Mouse (Mus musculus) heart, embryonic 10.5 days (tissue): ENCODE measurements around the gene Prkcz. TPM values are rescaled to one million over a fixed set of nuclear protein-coding genes. Genes with fewer than 3 reads are reported as not detected.
"Not testable (repeated sequence)": the region's sequence is repeated elsewhere in the genome, so short reads cannot be mapped to it uniquely, and the experiment has no call there.

Experiments
- DNase-seq: peaks from one replicate; pipeline ENCODE4 v3.0.0-alpha.2; 2017; ENCODE audit warnings: low spot score
- H3K27ac ChIP-seq: fragments of 300-500 bp; sonication (generic); 2 replicates; pipeline ENCODE4 v1.5.1; 2016; ENCODE audit warnings: mild to moderate bottlenecking
- H3K27me3 ChIP-seq: fragments of 300-500 bp; sonication (generic); 2 replicates; pipeline ENCODE4 v1.6.1; 2016; ENCODE audit warnings: mild to moderate bottlenecking; ENCODE audit not compliant: poor library complexity, insufficient read depth, severe bottlenecking
- H3K36me3 ChIP-seq: fragments of 300-500 bp; sonication (generic); 2 replicates; pipeline ENCODE4 v1.6.1; 2016; ENCODE audit warnings: mild to moderate bottlenecking, moderate library complexity
- H3K4me1 ChIP-seq: fragments of 300-500 bp; sonication (generic); 2 replicates; pipeline ENCODE4 v1.6.1; 2016; ENCODE audit warnings: mild to moderate bottlenecking
- H3K4me3 ChIP-seq: fragments of 300-500 bp; sonication (generic); 2 replicates; pipeline ENCODE4 v1.5.1; 2016; ENCODE audit warnings: mild to moderate bottlenecking, moderate library complexity
- H3K9me3 ChIP-seq: fragments of 300-500 bp; sonication (generic); 2 replicates; pipeline ENCODE4 v1.6.1; 2016; ENCODE audit warnings: mild to moderate bottlenecking, moderate library complexity
- WGBS: fragments of 180-500 bp; shearing (Covaris S2); methylation state at CpG from one replicate; pipeline ENCODE4 v1.1.7; 2016; 5-methylcytosine and 5-hydroxymethylcytosine counted together
- polyA plus RNA-seq: library from polyadenylated mRNA; unstranded; fragments of >200 nt; fragmentation: Nextera tagmentation; extraction: Ambion mirVana; gene quantifications from 2 replicates; pipeline ENCODE4 v1.2.1, GENCODE M21; 2016

Gene Prkcz
- polyA plus RNA-seq, 1 experiment from 2014 or later, result 12.4 TPM

DNA sequence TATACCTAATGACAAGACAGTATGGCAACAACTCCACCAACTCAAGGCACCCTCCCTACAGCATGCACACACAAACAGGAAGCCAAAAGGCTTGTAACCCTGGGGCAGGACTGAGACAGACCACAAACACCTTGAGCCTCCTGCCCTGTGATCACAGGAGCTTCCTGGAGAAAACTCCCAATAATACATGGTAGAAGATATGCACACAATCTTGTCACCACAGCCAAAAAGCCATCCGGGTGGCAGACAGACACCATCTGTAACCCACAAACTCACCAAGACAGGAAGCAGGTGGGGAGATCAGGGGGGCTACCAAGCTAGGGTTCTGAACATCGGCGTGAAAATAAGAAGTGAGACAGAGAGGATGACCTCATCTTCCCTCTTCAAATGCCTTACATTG is 8.6 kb downstream of the Prkcz start:
- WGBS, result 84% methylated on average over 3 of the region's 3 CpGs
- Histone ChIP-seq H3K4me3 (no peak overlapping the region), H3K27me3 (no peaks in the 10 kb centered on the region), H3K27ac (no peak overlapping the region), H3K36me3 (no peaks in the 10 kb centered on the region), H3K9me3 (no peaks in the 10 kb centered on the region), H3K4me1 (no peaks in the 10 kb centered on the region)
- no peak for DNase-seq

DNA sequence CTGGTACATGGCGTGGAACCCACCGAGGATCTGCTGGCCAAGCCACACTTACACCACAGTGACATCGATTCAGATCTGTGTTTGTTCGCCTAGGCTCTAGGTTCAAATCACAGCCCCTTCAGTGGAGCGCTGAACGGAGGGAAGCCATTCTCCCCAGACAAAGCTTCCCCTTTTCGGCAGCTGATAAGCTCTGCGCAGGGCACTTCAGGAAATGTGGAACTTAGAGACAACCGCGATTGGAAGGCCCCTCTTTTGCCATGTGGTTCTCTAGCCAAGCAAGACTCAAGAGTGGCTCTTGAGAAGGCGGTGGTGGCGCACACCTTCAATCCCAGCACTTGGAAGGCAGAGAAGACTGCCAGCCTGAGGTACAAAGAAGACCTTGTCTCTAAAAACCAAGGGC is 14.8 kb downstream of the Prkcz start:
- H3K27ac ChIP-seq, result no peak overlapping the region
- H3K4me1 ChIP-seq, result peaks cover 14% of the 10 kb centered on the region
- H3K27me3 ChIP-seq, result peaks cover 36% of the 10 kb centered on the region
- DNase-seq, result no peak
- no peak overlapping the region for H3K4me3 ChIP-seq
- no peaks in the 10 kb centered on the region for H3K9me3 ChIP-seq
- no peaks in the 10 kb centered on the region for H3K36me3 ChIP-seq
- 64% methylated on average over 12 of the region's 12 CpGs for WGBS

DNA sequence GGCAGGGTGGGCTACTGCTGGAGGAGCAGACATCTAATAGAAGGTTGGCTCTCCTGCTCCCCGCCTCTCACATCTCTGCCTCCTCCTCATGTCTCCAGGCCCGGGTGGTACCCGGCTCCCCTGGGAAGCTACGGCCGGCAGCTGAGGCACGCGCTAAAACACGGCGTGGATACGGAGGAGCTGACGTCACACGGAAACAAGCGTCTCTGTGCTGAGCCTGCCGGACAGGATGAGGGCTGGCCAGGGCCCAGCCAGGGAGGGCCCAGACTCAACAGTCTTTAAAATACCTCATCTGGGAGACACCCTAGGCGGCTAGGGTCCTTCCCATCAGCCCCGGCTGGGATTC is 15.6 kb downstream of the Prkcz start:
- WGBS, result 2% methylated on average over 16 of the region's 16 CpGs
- peak; percentile 79 for DNase-seq
- Histone ChIP-seq H3K27me3 (peaks cover 36% of the 10 kb centered on the region), H3K36me3 (no peaks in the 10 kb centered on the region), H3K9me3 (no peaks in the 10 kb centered on the region), H3K27ac (peak overlapping the region; percentile 23), H3K4me1 (peaks cover 14% of the 10 kb centered on the region), H3K4me3 (peak overlapping the region; percentile 65)

DNA sequence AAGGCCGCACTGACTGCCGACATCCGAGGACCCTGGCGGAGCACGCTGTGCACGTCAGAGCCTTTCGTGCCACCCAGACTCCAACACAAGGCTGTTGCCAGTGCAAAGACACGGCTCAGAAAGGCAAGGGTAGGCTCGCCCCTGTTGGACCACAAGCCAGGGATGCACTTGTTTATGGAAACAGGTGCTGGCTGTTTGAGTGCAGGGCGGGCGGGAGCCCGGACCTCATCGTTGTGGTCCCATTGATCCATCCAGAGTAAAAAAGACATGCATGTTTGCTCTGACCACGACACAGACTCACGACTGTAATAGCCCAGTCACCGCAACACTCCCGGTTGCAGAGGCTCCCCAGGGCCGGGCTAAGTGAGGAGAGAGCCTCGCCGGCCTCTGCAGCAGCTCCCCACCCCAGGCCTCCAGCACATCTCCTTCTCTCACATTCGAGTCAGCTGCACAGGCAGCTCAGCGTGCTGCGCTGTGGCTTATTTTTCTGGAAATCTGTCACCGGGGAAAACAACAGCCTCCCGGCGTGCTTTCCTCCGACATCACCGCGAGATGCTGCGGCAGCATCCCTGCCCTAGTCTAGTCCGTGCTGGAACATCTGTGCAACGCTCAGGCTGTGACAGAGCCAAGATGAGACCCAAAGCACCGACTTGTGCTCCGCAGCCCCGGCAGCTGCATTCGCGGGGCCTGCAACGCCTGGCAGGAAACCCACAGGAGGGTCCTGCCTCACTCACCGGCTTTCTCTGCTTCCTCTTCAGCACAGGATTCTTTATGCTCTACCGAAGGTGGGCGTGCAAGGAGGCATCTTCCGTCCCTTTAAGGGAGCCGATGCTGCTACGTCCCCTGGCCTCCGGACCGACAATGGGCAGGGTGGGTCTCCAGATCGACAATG is 16.2 kb downstream of the Prkcz start:
- H3K36me3 ChIP-seq, result no peaks in the 10 kb centered on the region
- peaks cover 14% of the 10 kb centered on the region for H3K4me1 ChIP-seq
- peak overlapping the region; percentile 65 for H3K4me3 ChIP-seq
- DNase-seq, result no peak
- H3K27me3 ChIP-seq, result peaks cover 36% of the 10 kb centered on the region
- peak overlapping the region; percentile 54 for H3K27ac ChIP-seq
- WGBS, result 14% methylated on average over 47 of the region's 47 CpGs
- no peaks in the 10 kb centered on the region for H3K9me3 ChIP-seq

DNA sequence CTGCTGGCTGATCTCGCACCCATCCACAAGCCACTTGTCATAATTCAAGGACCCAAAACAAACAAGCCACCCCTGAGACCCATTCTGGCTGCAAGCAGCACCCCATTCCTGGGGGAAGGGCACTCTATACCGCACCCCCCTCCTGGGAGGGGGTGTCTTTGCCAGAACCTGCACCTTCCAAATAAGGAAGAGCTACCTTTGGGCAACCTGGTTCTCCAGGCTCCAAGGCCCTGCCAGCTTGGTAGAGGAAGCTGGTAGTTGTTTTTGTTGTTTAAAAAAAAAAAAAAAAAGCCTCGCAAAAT is 16.9 kb downstream of the Prkcz start:
- Histone ChIP-seq H3K27ac (no peak overlapping the region), H3K27me3 (peaks cover 36% of the 10 kb centered on the region), H3K4me1 (peaks cover 14% of the 10 kb centered on the region), H3K4me3 (no peak overlapping the region), H3K9me3 (no peaks in the 10 kb centered on the region), H3K36me3 (no peaks in the 10 kb centered on the region)
- WGBS, result 52% methylated on average over 3 of the region's 3 CpGs
- DNase-seq, result no peak

DNA sequence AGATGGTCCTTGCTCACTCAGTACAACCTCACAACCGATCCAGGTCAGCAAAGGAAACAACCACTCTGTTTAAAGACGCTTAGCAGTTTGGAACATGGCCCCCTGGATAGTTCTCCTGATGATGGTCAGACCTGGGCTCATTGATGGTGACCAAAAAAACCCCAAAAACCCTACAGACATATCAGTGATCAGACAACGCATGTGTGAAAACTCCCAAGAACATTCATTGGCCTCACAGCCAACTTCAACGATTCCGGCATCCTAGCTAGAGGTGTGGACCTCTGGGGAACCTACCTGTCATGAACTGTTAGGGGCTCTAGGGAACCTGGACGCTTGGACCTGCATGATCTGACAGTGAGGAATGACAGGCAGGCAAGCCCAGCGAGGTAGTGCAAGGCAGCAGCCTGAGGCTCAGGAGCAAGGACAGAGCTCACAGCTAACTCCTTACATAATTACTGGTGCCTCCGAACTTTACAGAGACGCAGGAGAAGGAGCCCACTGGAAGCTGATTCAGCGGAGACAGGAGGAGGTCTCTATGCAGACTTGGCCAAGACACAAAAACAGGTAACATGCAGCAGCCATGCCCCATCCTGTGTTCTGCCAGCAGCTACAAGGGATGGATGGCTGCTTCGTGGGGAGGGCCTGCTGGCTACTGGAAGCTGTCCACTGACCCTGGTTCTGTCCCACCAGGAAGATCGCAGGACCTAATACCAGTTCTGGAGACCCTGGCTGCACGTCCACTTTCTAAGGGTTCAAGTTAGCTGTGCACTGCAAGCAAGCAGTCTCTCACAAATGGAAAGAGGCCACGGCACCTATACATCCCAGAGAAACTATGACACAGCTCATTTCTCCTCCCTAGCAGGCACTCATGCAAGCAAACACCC is 17.5 kb downstream of the Prkcz start:
- H3K9me3 ChIP-seq, result no peaks in the 10 kb centered on the region
- peaks cover 14% of the 10 kb centered on the region for H3K4me1 ChIP-seq
- no peak overlapping the region for H3K27ac ChIP-seq
- peaks cover 36% of the 10 kb centered on the region for H3K27me3 ChIP-seq
- WGBS, result 70% methylated on average over 14 of the region's 14 CpGs
- no peak for DNase-seq
- H3K36me3 ChIP-seq, result no peaks in the 10 kb centered on the region
- H3K4me3 ChIP-seq, result no peak overlapping the region

DNA sequence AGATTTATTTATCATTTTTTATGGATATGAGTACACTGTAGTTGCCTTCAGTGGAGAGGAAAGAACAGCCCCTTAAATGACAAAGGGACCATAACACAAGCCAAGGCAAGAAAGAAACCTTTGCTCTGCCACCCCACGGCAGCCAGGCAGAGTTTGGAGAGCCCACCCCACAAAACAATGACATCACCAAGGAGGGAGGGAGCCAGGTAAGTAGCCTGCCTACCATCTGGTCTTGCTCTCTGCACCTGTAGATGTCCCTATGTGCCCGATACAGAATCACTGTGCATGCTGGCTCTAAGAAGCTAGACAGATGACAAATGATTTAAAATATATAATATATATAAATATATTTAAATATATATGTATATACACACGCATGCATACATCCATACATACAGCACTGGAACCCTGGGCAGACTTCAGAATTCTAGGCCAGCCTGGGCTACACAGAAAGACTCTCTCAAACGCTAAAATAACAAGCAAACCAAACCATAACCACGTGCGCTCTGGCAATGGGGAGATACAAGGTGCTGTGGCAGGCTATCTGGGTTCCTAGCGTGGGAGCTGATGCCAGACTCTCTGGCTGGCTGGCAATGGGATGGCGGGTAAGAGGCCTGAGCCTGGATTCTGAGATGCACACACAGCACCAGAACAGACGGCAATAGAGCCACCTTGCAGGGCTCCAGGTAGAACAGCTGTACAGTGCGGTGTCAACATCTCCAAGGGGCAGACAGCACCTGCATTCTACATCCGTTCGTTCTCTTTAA is 24.7 kb downstream of the Prkcz start:
- no peaks in the 10 kb centered on the region for H3K36me3 ChIP-seq
- no peak overlapping the region for H3K27ac ChIP-seq
- no peaks in the 10 kb centered on the region for H3K27me3 ChIP-seq
- H3K4me3 ChIP-seq, result no peak overlapping the region
- 85% methylated on average over 12 of the region's 12 CpGs for WGBS
- H3K9me3 ChIP-seq, result no peaks in the 10 kb centered on the region
- DNase-seq, result no peak
- no peaks in the 10 kb centered on the region for H3K4me1 ChIP-seq

DNA sequence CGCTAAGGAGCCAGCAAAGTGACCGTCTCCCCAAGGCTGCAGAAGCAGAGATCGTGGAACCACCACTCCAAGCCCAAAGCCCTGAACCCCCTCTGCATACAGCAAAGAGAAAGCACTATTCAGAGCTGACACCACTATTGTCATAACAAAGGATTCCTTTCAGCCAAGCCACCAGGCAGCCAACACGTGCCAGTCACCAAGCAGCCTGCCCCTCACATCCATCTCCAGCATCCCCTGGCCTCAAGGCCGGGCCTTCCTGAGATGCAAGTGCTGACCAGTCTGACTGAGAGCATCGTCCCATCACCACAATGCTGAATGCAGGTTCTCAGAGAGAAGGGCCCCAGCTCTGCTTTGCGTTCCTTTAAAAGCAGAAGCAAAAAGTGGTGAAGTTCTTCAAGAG is 28.9 kb downstream of the Prkcz start:
- Histone ChIP-seq H3K9me3 (no peaks in the 10 kb centered on the region), H3K27me3 (no peaks in the 10 kb centered on the region), H3K27ac (no peak overlapping the region), H3K4me1 (no peaks in the 10 kb centered on the region), H3K4me3 (no peak overlapping the region), H3K36me3 (no peaks in the 10 kb centered on the region)
- WGBS, result 71% methylated on average over 7 of the region's 7 CpGs
- DNase-seq, result no peak

DNA sequence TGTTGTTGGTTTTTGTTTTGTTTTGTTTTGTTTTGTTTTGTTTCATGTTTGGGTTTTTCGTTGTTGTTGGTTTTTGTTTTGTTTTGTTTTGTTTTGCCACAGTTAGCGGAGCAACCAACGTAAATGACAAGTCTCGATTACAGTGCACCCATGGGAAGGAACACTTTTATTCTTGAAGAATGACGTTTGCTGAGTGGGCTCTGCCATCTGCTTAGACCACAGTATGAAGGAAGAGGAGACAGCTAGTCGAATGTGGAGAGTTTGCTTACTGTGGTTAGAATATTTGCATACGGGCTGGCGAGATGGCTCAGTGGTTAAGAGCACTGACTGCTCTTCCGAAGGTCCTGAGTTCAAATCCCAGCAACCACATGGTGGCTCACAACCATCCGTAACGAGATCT is 32.8 kb downstream of the Prkcz start:
- not testable (repeated sequence) for H3K9me3 ChIP-seq, DNase-seq, H3K4me3 ChIP-seq, H3K36me3 ChIP-seq, H3K27me3 ChIP-seq, H3K27ac ChIP-seq
- H3K4me1 ChIP-seq, result peaks cover 26% of the 10 kb centered on the region
- WGBS, result 84% methylated on average over 11 of the region's 11 CpGs

DNA sequence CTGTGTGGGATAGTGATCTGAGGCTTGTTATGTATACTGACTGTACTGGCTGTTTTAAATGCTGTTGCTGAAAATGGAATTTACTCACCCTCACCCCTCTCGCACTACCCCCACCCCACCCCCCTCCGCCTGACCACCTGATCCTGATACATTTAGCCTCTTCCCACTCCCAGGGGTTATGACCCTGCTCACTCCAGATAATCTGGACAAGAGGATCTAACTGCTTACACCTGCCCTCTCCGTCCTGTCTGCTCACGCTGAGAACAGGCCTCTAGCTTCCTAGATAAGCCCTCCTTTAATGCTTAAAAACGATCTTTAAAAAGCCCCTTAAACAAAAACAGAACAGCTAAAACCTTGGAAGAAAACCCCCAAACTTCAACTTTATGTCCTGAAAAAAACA is 35.4 kb downstream of the Prkcz start:
- H3K36me3 ChIP-seq, result no peaks in the 10 kb centered on the region
- peaks cover 34% of the 10 kb centered on the region for H3K4me1 ChIP-seq
- no peaks in the 10 kb centered on the region for H3K9me3 ChIP-seq
- no peak overlapping the region for H3K4me3 ChIP-seq
- no peak overlapping the region for H3K27ac ChIP-seq
- H3K27me3 ChIP-seq, result peaks cover 14% of the 10 kb centered on the region; the same call in 1 of the 2 replicates
- no peak for DNase-seq
- WGBS, result 29% methylated on average over 5 of the region's 5 CpGs

DNA sequence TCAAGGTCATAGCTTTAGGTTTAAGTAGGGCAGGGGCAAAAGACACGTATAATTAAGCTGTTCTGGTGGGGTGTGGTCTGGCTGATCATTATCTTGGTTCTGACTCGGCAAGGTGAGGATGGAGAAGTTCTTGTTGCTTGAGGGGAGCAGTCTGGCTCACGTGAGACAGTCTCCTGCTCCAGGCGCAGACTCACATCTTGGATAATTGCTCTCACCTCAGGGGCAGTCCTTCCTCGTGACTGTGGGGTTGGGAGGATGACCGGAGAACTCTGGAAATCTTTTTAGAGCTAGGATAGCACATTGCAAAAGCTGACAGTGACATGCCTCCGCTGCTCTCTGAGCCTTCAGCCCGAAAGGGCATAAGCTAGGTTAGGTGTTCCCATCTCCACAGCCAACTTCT is 36.6 kb downstream of the Prkcz start:
- peaks cover 34% of the 10 kb centered on the region for H3K4me1 ChIP-seq
- no peaks in the 10 kb centered on the region for H3K9me3 ChIP-seq
- no peaks in the 10 kb centered on the region for H3K36me3 ChIP-seq
- H3K4me3 ChIP-seq, result no peak overlapping the region
- no peak overlapping the region for H3K27ac ChIP-seq
- H3K27me3 ChIP-seq, result peaks cover 14% of the 10 kb centered on the region; the same call in 1 of the 2 replicates
- DNase-seq, result no peak
- 55% methylated on average over 8 of the region's 8 CpGs for WGBS

DNA sequence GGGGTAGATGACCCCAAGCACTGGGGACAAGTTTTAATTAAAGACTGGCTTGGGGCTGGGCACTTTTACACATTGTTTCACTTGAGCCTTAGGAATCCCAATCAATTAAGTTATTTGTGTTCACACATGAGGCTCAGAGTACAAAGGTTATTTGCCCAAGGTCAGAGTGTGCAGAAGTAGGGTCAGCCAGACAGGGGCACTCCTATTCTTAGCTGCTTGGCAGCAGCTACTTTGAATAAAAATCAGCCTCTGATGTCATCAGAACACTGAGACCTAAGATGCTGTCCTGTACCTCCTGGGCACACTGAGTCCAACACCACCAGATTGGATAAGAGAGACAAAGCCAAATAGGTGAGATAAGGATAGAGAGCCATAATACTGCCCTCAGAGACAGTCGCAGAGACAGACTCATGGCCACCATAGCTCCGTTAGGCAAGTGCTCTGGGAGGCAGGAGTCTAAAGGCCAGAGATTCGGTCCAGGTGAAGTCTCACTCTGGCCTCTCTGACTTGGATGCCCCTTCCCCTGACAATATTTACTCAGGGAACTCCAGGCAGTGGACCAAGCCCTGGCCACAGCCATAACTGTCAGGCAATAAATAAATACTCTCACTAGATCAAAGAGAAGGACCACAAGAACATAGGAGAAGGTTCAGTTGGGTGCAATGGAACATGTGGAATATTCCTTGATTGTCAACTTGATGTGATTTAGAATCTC is 37.9 kb downstream of the Prkcz start:
- H3K27ac ChIP-seq, result no peak overlapping the region
- H3K27me3 ChIP-seq, result peaks cover 19% of the 10 kb centered on the region; the same call in 1 of the 2 replicates
- no peaks in the 10 kb centered on the region for H3K36me3 ChIP-seq
- no peaks in the 10 kb centered on the region for H3K9me3 ChIP-seq
- 70% methylated on average over 3 of the region's 3 CpGs for WGBS
- no peak for DNase-seq
- H3K4me3 ChIP-seq, result no peak overlapping the region
- H3K4me1 ChIP-seq, result peaks cover 34% of the 10 kb centered on the region
